Mouse (Mus musculus) cerebellum, adult 2 months (tissue): Measurements from ENCODE around the gene Myo1e.

Source experiments
- CTCF ChIP-seq: fragments of 200-500 bp; IDR thresholded peaks from 2 replicates; pipeline ENCODE4 v1.5.1; 2011; ENCODE audit warnings: low read depth, mild to moderate bottlenecking, control low read depth, low read length, moderate library complexity, borderline replicate concordance; ENCODE audit not compliant: insufficient read depth
- POLR2A ChIP-seq: fragments of 200-500 bp; IDR thresholded peaks from 2 replicates; pipeline ENCODE4 v1.6.1; 2011; ENCODE audit warnings: low read length, control low read depth, borderline replicate concordance; ENCODE audit not compliant: insufficient read depth

DNA sequence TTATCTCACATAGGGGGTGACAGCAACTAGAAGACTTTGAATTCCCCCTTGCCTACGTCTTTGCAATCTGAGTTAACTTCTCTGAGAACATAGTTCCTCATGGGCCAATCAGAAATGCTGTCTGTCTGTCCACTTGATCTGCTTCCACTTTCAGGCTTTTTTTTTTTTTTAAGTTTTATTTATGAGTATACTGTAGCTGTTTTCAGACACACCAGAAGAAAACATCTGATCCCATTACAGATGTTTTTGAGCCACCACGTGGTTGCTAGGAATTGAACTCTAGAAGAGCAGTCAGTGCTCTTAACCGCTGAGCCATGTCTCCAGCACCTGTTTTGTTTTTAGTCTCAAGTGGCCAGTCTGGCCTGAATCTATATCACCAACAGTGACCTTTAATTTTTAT, 32.1 kb downstream of the Myo1e start:
- TF ChIP-seq CTCF, result no peak
- TF ChIP-seq POLR2A, result no peak
